25 mouse cellular contexts compared by ENCODE assay signal in the genomic region with DNA sequence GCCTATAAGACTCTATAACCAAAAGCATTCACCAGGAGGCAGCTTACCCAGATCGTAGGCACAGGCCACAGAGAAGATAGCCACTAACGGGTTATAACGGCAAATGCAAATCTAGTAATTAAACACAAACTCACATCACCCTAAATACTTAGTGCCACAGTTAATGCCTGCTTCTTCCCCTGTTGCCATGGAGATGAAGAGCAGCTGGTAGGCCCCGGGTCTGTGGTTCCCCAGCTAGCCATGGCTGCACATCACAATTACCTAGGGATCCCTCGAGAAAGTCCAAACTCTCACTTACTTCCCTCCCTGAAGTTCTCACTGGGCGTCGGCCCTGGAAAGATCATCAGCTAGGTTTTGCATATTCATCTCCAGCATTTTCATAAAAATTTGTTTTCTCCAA.
DNase-seq lines count a peak whose midpoint lies in the region; ATAC-seq and TF ChIP-seq lines count a peak whose summit lies in the region.
"Had no signal": no experiment of that assay in that cellular context is flagged by ENCODE, and none has a peak within 500 bp of the region (broad histone marks: within the 10 kb centered on the region; RNA-seq: fewer than 3 reads in every experiment).

No protein-coding gene starts in this region.

- intact Hi-C loops in heart, postnatal 25 days (cut with DNase I), result no loop called here

- no peak for TF ChIP-seq POLR2A in cerebellum, adult 2 months (IDR thresholded peaks at IDR 0.05; ENCODE audit: borderline replicate concordance, insufficient read depth, low read length)

- no peaks in the 10 kb centered on the region for H3K9me3 ChIP-seq in hindbrain, embryonic 11.5 days (ENCODE audit: control insufficient read depth, low read length)
- H3K9me3 ChIP-seq in hindbrain, embryonic 10.5 days, result no peaks in the 10 kb centered on the region
- H3K9me3 ChIP-seq in neural tube, embryonic 12.5 days, result no peaks in the 10 kb centered on the region
- H3K9me3 ChIP-seq in neural tube, embryonic 15.5 days (replicated peaks), result no peaks in the 10 kb centered on the region
- no peaks in the 10 kb centered on the region for H3K9me3 ChIP-seq in forebrain, postnatal 0 days (ENCODE audit: low read length)
- H3K9me3 ChIP-seq: G1E; heart, embryonic 12.5 days; limb, embryonic 10.5 days; liver, embryonic 15.5 days; lung, embryonic 15.5 days had no signal

- no peak overlapping the region for H3K9ac ChIP-seq in hindbrain, embryonic 11.5 days (ENCODE audit: low read depth, low read length)
- H3K9ac ChIP-seq in neural tube, embryonic 12.5 days, result no peak overlapping the region
- no peak overlapping the region for H3K9ac ChIP-seq in neural tube, embryonic 15.5 days (replicated peaks)
- no peak overlapping the region for H3K9ac ChIP-seq in forebrain, postnatal 0 days
- H3K9ac ChIP-seq: heart, embryonic 12.5 days; hindbrain, embryonic 14.5 days; liver, embryonic 15.5 days; lung, embryonic 15.5 days had no signal

- no peak overlapping the region for H3K4me3 ChIP-seq in hindbrain, embryonic 11.5 days (ENCODE audit: low read depth, low read length)
- no peak overlapping the region for H3K4me3 ChIP-seq in hindbrain, embryonic 10.5 days
- H3K4me3 ChIP-seq in neural tube, embryonic 12.5 days, result no peak overlapping the region
- H3K4me3 ChIP-seq in neural tube, embryonic 15.5 days (replicated peaks), result no peak overlapping the region
- no peak overlapping the region for H3K4me3 ChIP-seq in forebrain, postnatal 0 days (ENCODE audit: low read depth, low read length)
- H3K4me3 ChIP-seq in cerebellum, adult 2 months (replicated peaks; ENCODE audit: insufficient read depth, low read depth, low read length), result no peak overlapping the region
- H3K4me3 ChIP-seq: heart, embryonic 12.5 days; limb, embryonic 10.5 days; liver, embryonic 15.5 days; lung, embryonic 15.5 days had no signal

- no peak for TF ChIP-seq CTCF in forebrain, postnatal 0 days (IDR thresholded peaks at IDR 0.05; ENCODE audit: low read depth)
- no peak for TF ChIP-seq CTCF in cerebellum, adult 2 months (IDR thresholded peaks at IDR 0.05; ENCODE audit: borderline replicate concordance, insufficient read depth, low read depth, low read length)

- no peaks in the 10 kb centered on the region for H3K36me3 ChIP-seq in hindbrain, embryonic 11.5 days (ENCODE audit: control insufficient read depth, insufficient read depth, low read length)
- no peaks in the 10 kb centered on the region for H3K36me3 ChIP-seq in hindbrain, embryonic 10.5 days
- no peaks in the 10 kb centered on the region for H3K36me3 ChIP-seq in neural tube, embryonic 12.5 days
- H3K36me3 ChIP-seq in neural tube, embryonic 15.5 days, result no peaks in the 10 kb centered on the region
- no peaks in the 10 kb centered on the region for H3K36me3 ChIP-seq in forebrain, postnatal 0 days (ENCODE audit: insufficient read depth)
- H3K36me3 ChIP-seq: G1E; heart, embryonic 12.5 days; limb, embryonic 10.5 days; liver, embryonic 15.5 days; lung, embryonic 15.5 days had no signal

- no peak for ATAC-seq in hindbrain, embryonic 11.5 days (ENCODE audit: low FRiP score)
- ATAC-seq in neural tube, embryonic 12.5 days (ENCODE audit: low FRiP score, low read depth), result 0 out of 2 replicates have a peak, but pooled peaks have one; percentile 50
- ATAC-seq in neural tube, embryonic 15.5 days (ENCODE audit: low FRiP score), result no peak
- peak; percentile 25; the same call in 1 of the 2 replicates for ATAC-seq in forebrain, postnatal 0 days
- ATAC-seq: Patski had no signal

- 63% methylated on average over 7 of the region's 7 CpGs for WGBS in hindbrain, embryonic 11.5 days
- 70% methylated on average over 7 of the region's 7 CpGs for WGBS in hindbrain, embryonic 10.5 days
- 46% methylated on average over 7 of the region's 7 CpGs for WGBS in neural tube, embryonic 12.5 days
- WGBS in neural tube, embryonic 15.5 days, result 28% methylated on average over 7 of the region's 7 CpGs
- 34% methylated on average over 7 of the region's 7 CpGs for WGBS in forebrain, postnatal 0 days
- 35% methylated on average over 7 of the region's 7 CpGs for WGBS in cerebellum, adult 2 months

- no peaks in the 10 kb centered on the region for H3K27me3 ChIP-seq in hindbrain, embryonic 11.5 days (ENCODE audit: control insufficient read depth, insufficient read depth, low read length)
- H3K27me3 ChIP-seq in hindbrain, embryonic 10.5 days (ENCODE audit: insufficient read depth, poor library complexity, severe bottlenecking), result no peaks in the 10 kb centered on the region
- H3K27me3 ChIP-seq in neural tube, embryonic 12.5 days (replicated peaks), result no peaks in the 10 kb centered on the region
- no peaks in the 10 kb centered on the region; the same call in 1 of the 2 replicates for H3K27me3 ChIP-seq in neural tube, embryonic 15.5 days (replicated peaks)
- H3K27me3 ChIP-seq in forebrain, postnatal 0 days (ENCODE audit: insufficient read depth, low read length), result no peaks in the 10 kb centered on the region
- no peaks in the 10 kb centered on the region; the same call in 1 of the 2 replicates for H3K27me3 ChIP-seq in cerebellum, adult 2 months (ENCODE audit: control insufficient read depth, insufficient read depth, low read length)
- H3K27me3 ChIP-seq: heart, embryonic 12.5 days; liver, embryonic 15.5 days; lung, embryonic 15.5 days had no signal

- no peak overlapping the region for H3K27ac ChIP-seq in hindbrain, embryonic 11.5 days (ENCODE audit: low read depth, low read length)
- H3K27ac ChIP-seq in hindbrain, embryonic 10.5 days, result no peak overlapping the region
- H3K27ac ChIP-seq in neural tube, embryonic 12.5 days, result no peak overlapping the region
- no peak overlapping the region for H3K27ac ChIP-seq in neural tube, embryonic 15.5 days (replicated peaks)
- H3K27ac ChIP-seq in forebrain, postnatal 0 days (ENCODE audit: low read depth, low read length), result no peak overlapping the region
- H3K27ac ChIP-seq in cerebellum, adult 2 months (ENCODE audit: insufficient read depth, low read length), result no peak overlapping the region
- H3K27ac ChIP-seq: hindbrain, embryonic 14.5 days; kidney, postnatal 0 days; limb, embryonic 10.5 days; liver, embryonic 15.5 days; lung, embryonic 15.5 days had no signal

- H3K4me2 ChIP-seq in hindbrain, embryonic 11.5 days (replicated peaks; ENCODE audit: low read depth, low read length), result no peak overlapping the region
- no peak overlapping the region for H3K4me2 ChIP-seq in neural tube, embryonic 12.5 days (replicated peaks)
- no peak overlapping the region for H3K4me2 ChIP-seq in neural tube, embryonic 15.5 days
- H3K4me2 ChIP-seq in forebrain, postnatal 0 days (ENCODE audit: low read depth), result no peak overlapping the region
- H3K4me2 ChIP-seq: heart, embryonic 12.5 days; hindbrain, embryonic 14.5 days; liver, embryonic 15.5 days; lung, embryonic 15.5 days had no signal

- no peaks in the 10 kb centered on the region for H3K4me1 ChIP-seq in hindbrain, embryonic 11.5 days (replicated peaks; ENCODE audit: control insufficient read depth, insufficient read depth, low read length)
- H3K4me1 ChIP-seq in hindbrain, embryonic 10.5 days (replicated peaks), result 0 out of 2 replicates have a peak, but pooled peaks cover 3% of the 10 kb centered on the region
- no peaks in the 10 kb centered on the region for H3K4me1 ChIP-seq in neural tube, embryonic 12.5 days
- H3K4me1 ChIP-seq in neural tube, embryonic 15.5 days, result peaks cover 21% of the 10 kb centered on the region
- no peaks in the 10 kb centered on the region for H3K4me1 ChIP-seq in forebrain, postnatal 0 days (ENCODE audit: insufficient read depth)
- no peaks in the 10 kb centered on the region; the same call in 1 of the 2 replicates for H3K4me1 ChIP-seq in cerebellum, adult 2 months (ENCODE audit: control insufficient read depth, insufficient read depth, low read length)
- H3K4me1 ChIP-seq: heart, embryonic 12.5 days; liver, embryonic 15.5 days; lung, embryonic 15.5 days had no signal

- peak; percentile 15 for DNase-seq in hindbrain, embryonic 11.5 days (ENCODE audit: low spot score)
- no peak for DNase-seq in hindbrain, embryonic 10.5 days (ENCODE audit: low spot score)
- DNase-seq in forebrain, postnatal 0 days, result no peak
- no peak for DNase-seq in cerebellum, adult 2 months
- DNase-seq in heart, postnatal 25 days (ENCODE audit: low spot score), result no peak
- DNase-seq: adrenal gland, postnatal 36 days; cerebellum, adult 11-12 months; cerebellum, postnatal 14 days; gastrocnemius, postnatal 14 days; heart, adult 11 months; heart, postnatal 10 days; kidney, adult 2 months; liver; lung, postnatal 4 days; right cerebral cortex, postnatal 14 days had no signal

Comparison
In these comparisons a context has a peak if more than half of its experiments do, and no peak if none do; other contexts are left out.
1. ATAC-seq: peak in neural tube, embryonic 12.5 days (single experiment) and forebrain, postnatal 0 days (single experiment); none in hindbrain, embryonic 11.5 days (single experiment) and neural tube, embryonic 15.5 days (single experiment).